Mouse (Mus musculus) hindbrain, embryonic 11.5 days (tissue): ENCODE results near the gene Smyd3. TPM values are rescaled to one million over a fixed set of nuclear protein-coding genes. Genes with fewer than 3 reads are reported as not detected.

ENCODE experiments used
- ATAC-seq: fragments of 200-750 bp; cut with Nextera tagmentation; 2 replicates; pipeline ENCODE4 v1.8.0; 2017; ENCODE audit warnings: mild to moderate bottlenecking, moderate TSS enrichment, moderate library complexity; ENCODE audit not compliant: low FRiP score
- DNase-seq: peaks from one replicate; pipeline ENCODE4 v3.0.0-alpha.2; 2015; ENCODE audit warnings: low spot score
- H3K27ac ChIP-seq: fragments of 300-500 bp; sonication (generic); 2 replicates; pipeline ENCODE4 v1.5.1; 2014; ENCODE audit warnings: mild to moderate bottlenecking, low read depth, low read length
- H3K27me3 ChIP-seq: fragments of 300-500 bp; sonication (generic); 2 replicates; pipeline ENCODE4 v1.6.1; 2014; ENCODE audit warnings: mild to moderate bottlenecking, low read length, moderate library complexity, mixed read lengths; ENCODE audit not compliant: control insufficient read depth, insufficient read depth
- H3K36me3 ChIP-seq: fragments of 300-500 bp; sonication (generic); 2 replicates; pipeline ENCODE4 v1.6.1; 2014; ENCODE audit warnings: mild to moderate bottlenecking, low read length, moderate library complexity, mixed read lengths; ENCODE audit not compliant: control insufficient read depth, insufficient read depth
- H3K4me1 ChIP-seq: fragments of 300-500 bp; sonication (generic); replicated peaks from 2 replicates; pipeline ENCODE4 v1.6.1; 2014; ENCODE audit warnings: low read length, mixed read lengths; ENCODE audit not compliant: control insufficient read depth, insufficient read depth
- H3K4me2 ChIP-seq: fragments of 300-500 bp; sonication (generic); replicated peaks from 2 replicates; pipeline ENCODE4 v1.6.1; 2014; ENCODE audit warnings: mild to moderate bottlenecking, low read depth, low read length
- H3K4me3 ChIP-seq: fragments of 300-500 bp; sonication (generic); 2 replicates; pipeline ENCODE4 v1.5.1; 2014; ENCODE audit warnings: low read depth, low read length
- H3K9ac ChIP-seq: fragments of 300-500 bp; sonication (generic); 2 replicates; pipeline ENCODE4 v1.6.1; 2014; ENCODE audit warnings: low read depth, low read length
- H3K9me3 ChIP-seq: fragments of 300-500 bp; sonication (generic); 2 replicates; pipeline ENCODE4 v1.6.1; 2016; ENCODE audit warnings: low read length; ENCODE audit not compliant: control insufficient read depth
- WGBS: fragments of 180-500 bp; shearing (Covaris S2); extraction: QIAGEN DNeasy Blood & Tissue Kit; methylation state at CpG from one replicate; pipeline ENCODE4 v1.1.7; 2014; 5-methylcytosine and 5-hydroxymethylcytosine counted together
- polyA plus RNA-seq: library from polyadenylated mRNA; unstranded; fragments of >200 nt; fragmentation: Nextera tagmentation; extraction: Ambion mirVana; gene quantifications from 2 replicates; pipeline ENCODE4 v1.2.1, GENCODE M21; 2014

Gene Smyd3
- polyA plus RNA-seq, 1 experiment from 2014 or later = 16.9 TPM

- Histone ChIP-seq H3K4me3 (no peak overlapping the region), H3K9ac (no peak overlapping the region), H3K36me3 (no peaks in the 10 kb centered on the region), H3K4me2 (no peak overlapping the region), H3K4me1 (no peaks in the 10 kb centered on the region), H3K27ac (no peak overlapping the region), H3K9me3 (no peaks in the 10 kb centered on the region), H3K27me3 (no peaks in the 10 kb centered on the region)
- DNase-seq = peak; percentile 47
- no peak for ATAC-seq
- 45% methylated on average over 7 of the region's 7 CpGs for WGBS
Measured at GRCm38 (mm10) chr1:179237989-179238388, 279.9 kb downstream of the Smyd3 start.

- ATAC-seq (no peak), DNase-seq (no peak)
- Histone ChIP-seq H3K4me1 (no peaks in the 10 kb centered on the region), H3K36me3 (no peaks in the 10 kb centered on the region), H3K27me3 (no peaks in the 10 kb centered on the region), H3K9me3 (no peaks in the 10 kb centered on the region), H3K9ac (no peak overlapping the region), H3K4me3 (no peak overlapping the region), H3K4me2 (no peak overlapping the region), H3K27ac (no peak overlapping the region)
- 77% methylated on average over 8 of the region's 8 CpGs for WGBS
Measured at GRCm38 (mm10) chr1:179236217-179236840, 281.5 kb downstream of the Smyd3 start.

- Histone ChIP-seq H3K4me1 (no peaks in the 10 kb centered on the region), H3K9ac (no peak overlapping the region), H3K4me3 (no peak overlapping the region), H3K36me3 (no peaks in the 10 kb centered on the region), H3K4me2 (no peak overlapping the region), H3K27me3 (no peaks in the 10 kb centered on the region), H3K27ac (peak overlapping the region; percentile 42; the same call in 1 of the 2 replicates), H3K9me3 (no peaks in the 10 kb centered on the region)
- DNase-seq (peak; percentile 91), ATAC-seq (peak; percentile 72)
- 42% methylated on average over 13 of the region's 13 CpGs for WGBS
Measured at GRCm38 (mm10) chr1:179231777-179232661, 285.8 kb downstream of the Smyd3 start.

- no peak for DNase-seq
- 78% methylated on average over 3 of the region's 3 CpGs for WGBS
- no peak overlapping the region for H3K4me2 ChIP-seq
Measured at GRCm38 (mm10) chr1:179229515-179229914, 288.3 kb downstream of the Smyd3 start.

GRCm38 (mm10) chr1:179220290-179220689 lies 297.6 kb downstream of the Smyd3 start:
- no peak overlapping the region for H3K4me3 ChIP-seq
- no peak overlapping the region for H3K4me2 ChIP-seq
- 44% methylated on average over 1 of the region's 1 CpGs for WGBS
- H3K9me3 ChIP-seq = no peaks in the 10 kb centered on the region
- no peaks in the 10 kb centered on the region for H3K4me1 ChIP-seq
- 0 out of 2 replicates have a peak overlapping the region, but pooled peaks have one; percentile 36 for H3K27ac ChIP-seq
- H3K9ac ChIP-seq = no peak overlapping the region
- DNase-seq (no peak), ATAC-seq (no peak)
- H3K27me3 ChIP-seq = no peaks in the 10 kb centered on the region
- no peaks in the 10 kb centered on the region for H3K36me3 ChIP-seq

More at GRCm38 (mm10) chr1:179229515-179229914, 288.3 kb downstream of the Smyd3 start:
- Histone ChIP-seq H3K36me3 (no peaks in the 10 kb centered on the region), H3K4me1 (no peaks in the 10 kb centered on the region), H3K27me3 (no peaks in the 10 kb centered on the region), H3K9me3 (no peaks in the 10 kb centered on the region), H3K4me3 (no peak overlapping the region), H3K9ac (no peak overlapping the region), H3K27ac (no peak overlapping the region)
- ATAC-seq = no peak

GRCm38 (mm10) chr1:179218061-179218460 lies 299.8 kb downstream of the Smyd3 start:
- WGBS = 52% methylated on average over 5 of the region's 5 CpGs
- no peak for ATAC-seq
- H3K9me3 ChIP-seq = no peaks in the 10 kb centered on the region
- H3K4me2 ChIP-seq = no peak overlapping the region
- no peaks in the 10 kb centered on the region for H3K27me3 ChIP-seq
- no peak overlapping the region for H3K9ac ChIP-seq
- no peaks in the 10 kb centered on the region for H3K4me1 ChIP-seq
- H3K4me3 ChIP-seq = no peak overlapping the region
- H3K27ac ChIP-seq = no peak overlapping the region
- DNase-seq = no peak
- H3K36me3 ChIP-seq = no peaks in the 10 kb centered on the region

- Histone ChIP-seq H3K4me3 (no peak overlapping the region), H3K27me3 (no peaks in the 10 kb centered on the region), H3K9me3 (no peaks in the 10 kb centered on the region), H3K4me1 (no peaks in the 10 kb centered on the region), H3K36me3 (no peaks in the 10 kb centered on the region), H3K4me2 (no peak overlapping the region), H3K27ac (no peak overlapping the region), H3K9ac (no peak overlapping the region)
- DNase-seq (no peak), ATAC-seq (no peak)
- WGBS = 36% methylated on average over 4 of the region's 4 CpGs
Measured at GRCm38 (mm10) chr1:179217036-179217435, 300.8 kb downstream of the Smyd3 start.

GRCm38 (mm10) chr1:179213381-179213780 lies 304.5 kb downstream of the Smyd3 start:
- H3K4me3 ChIP-seq = no peak overlapping the region

More at GRCm38 (mm10) chr1:179213381-179213780, 304.5 kb downstream of the Smyd3 start:
- ATAC-seq = no peak
- 90% methylated on average over 9 of the region's 9 CpGs for WGBS
- Histone ChIP-seq H3K27me3 (no peaks in the 10 kb centered on the region), H3K27ac (no peak overlapping the region), H3K9ac (no peak overlapping the region), H3K36me3 (no peaks in the 10 kb centered on the region), H3K9me3 (no peaks in the 10 kb centered on the region), H3K4me2 (no peak overlapping the region), H3K4me1 (no peaks in the 10 kb centered on the region)
- no peak for DNase-seq
